Mouse (Mus musculus) CH12F3 (cell line): ENCODE results near the gene Olfr622.

Experiments
- in situ Hi-C: fragments of 300-500 bp; cut with MboI; formaldehyde crosslinking; loops from 2 replicates; pipeline ENCODE4 v1.14.3; 2020; ENCODE audit warnings: low sequenced_read_pairs

Gene Olfr622

DNA sequence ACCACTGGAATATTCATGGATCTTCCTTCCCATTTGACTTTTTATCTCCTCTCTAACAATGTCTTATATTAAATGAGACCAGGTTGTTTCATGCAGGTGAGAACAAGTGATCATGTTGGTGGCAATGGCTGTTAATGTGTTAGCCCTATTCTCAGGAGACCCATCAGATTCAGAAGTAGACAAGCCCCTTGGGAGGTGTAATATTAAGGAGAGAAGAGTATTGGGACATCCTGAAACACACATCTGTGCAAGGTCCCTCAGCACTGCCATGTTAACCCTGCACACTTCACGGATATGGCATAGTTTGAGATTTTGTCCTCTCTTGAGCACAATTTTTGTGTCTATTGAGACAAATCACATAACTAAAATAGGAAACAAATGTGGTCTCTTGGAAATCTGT lies at the start of gene Olfr622:
TSS of gene Olfr622 (minus strand) at position 101 of the 400 bp plus-strand sequence.
- in situ Hi-C loops, result no loop called here

DNA sequence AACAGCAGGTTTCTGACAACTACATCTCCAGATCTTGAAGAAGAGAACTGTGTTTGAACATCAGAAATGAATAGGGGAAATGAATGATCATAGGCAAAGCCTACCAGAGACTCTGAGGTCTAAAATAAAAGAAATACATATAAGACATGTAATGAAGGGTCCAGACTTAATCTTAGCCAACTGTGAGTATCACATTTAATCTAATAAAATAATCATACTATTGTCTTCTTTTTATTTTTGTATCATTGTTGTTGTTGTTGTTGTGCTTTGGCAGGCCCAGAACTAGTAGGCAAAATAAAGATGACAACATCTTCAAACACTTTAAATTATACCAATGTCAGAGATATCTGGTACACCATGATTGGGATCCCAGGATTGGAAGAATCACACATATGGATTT lies 39.9 kb upstream of the Olfr622 start, which contains the start of gene Olfr625-ps1:
TSS of gene Olfr625-ps1 (plus strand) at position 301 of the 400 bp plus-strand sequence.
- in situ Hi-C loops, result no loop called here

DNA sequence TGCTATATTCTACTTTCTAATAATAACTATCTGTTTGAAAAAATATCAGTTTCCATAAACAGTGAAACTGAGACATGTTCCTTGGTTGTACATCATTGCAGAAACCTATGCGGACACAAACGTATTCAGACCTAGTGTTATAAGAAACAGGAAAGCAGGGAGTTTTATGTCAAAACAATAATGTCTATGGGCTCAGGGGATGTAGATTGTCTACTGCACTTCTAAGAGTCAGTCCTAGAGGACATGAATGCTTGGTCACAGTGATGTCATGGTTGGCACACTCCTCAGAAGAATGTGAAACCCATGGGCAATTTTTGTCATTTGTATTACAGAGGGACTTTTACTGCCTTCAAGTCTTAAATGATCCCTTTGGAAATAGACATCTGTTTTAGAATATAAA lies 28.6 kb upstream of the Olfr622 start, which contains the start of gene Olfr624:
TSS of gene Olfr624 (minus strand) at position 101 of the 400 bp plus-strand sequence.
- in situ Hi-C loops, result no loop called here

DNA sequence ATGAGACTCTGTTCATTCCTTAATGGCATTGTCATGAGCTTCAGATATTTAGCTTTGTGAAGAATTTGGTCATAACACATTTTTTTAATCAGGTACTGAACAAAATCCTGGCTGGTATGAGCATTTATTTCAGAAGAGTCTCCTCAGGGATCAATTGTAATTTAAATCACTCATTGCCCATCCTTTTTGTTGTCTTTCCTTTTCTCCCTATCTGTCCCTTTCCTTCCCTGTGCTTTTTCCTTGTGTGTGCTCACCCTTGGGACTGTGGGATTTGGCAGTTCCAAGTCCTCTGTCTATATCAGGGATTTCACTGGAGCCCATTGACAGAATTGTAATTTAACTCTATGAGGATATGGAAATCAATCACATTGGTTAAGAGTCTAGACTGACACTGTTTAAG lies 21.1 kb upstream of the Olfr622 start, which contains the start of gene Olfr623:
TSS of gene Olfr623 (minus strand) at position 101 of the 400 bp plus-strand sequence.
- in situ Hi-C loops, result no loop called here

DNA sequence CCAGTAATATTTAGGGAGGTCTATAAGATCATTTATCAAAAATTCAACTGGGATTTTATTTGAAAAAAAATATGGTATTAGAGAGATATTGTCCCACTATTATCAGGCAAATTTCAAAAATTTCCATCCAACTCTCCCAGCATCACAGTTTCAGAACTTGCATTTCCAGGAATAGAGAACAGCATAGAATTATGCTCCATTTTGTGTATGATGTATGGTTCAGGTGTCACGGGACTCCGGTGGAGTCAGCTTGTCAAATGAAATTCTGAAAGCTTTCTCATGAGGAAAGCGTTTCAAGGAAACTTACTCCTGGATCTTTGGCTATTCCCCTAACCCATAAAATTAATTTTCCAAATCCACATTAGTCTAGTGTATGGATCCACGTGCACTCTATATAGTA lies 1.6 kb upstream of the Olfr622 start:
- in situ Hi-C loops, result no loop called here

DNA sequence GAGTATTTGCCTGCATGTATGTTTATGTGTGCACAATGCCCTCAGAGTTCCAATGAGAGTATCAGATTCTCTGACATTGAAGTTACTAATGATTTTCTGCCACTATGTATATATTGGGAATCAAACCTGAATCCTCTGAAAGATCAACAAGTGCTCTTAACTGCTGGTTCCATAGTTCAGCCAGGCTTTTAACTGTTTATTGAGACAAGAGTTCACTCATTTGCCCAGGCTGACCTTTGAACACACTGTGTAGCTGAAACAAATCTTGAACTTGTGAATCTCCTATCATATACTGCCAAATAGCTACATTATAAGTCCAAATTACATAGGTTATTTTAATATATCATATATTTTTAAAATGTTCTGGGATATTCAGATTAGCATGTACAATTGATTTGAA lies 5.7 kb downstream of the Olfr622 start:
- in situ Hi-C loops, result no loop called here

DNA sequence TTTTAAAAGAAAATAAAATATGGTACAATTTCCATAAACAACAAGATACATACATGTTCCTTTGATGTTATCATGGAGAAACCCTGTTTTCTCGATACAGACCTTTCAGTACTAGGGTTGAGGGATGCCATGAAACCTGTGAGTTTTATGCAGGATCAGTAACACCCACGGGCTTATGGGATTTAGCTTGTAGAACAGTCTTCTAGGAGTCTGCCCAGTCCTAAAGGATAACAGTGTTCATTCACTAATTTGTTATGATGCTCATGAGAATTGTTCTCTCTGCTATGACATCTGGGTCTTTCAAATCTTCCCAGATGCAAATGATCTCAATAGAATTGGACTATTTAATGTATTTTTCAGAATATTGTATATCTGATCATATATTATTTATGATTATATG lies 30.1 kb downstream of the Olfr622 start, which contains the start of gene Olfr620:
TSS of gene Olfr620 (minus strand) at position 101 of the 400 bp plus-strand sequence.
- in situ Hi-C loops, result no loop called here

DNA sequence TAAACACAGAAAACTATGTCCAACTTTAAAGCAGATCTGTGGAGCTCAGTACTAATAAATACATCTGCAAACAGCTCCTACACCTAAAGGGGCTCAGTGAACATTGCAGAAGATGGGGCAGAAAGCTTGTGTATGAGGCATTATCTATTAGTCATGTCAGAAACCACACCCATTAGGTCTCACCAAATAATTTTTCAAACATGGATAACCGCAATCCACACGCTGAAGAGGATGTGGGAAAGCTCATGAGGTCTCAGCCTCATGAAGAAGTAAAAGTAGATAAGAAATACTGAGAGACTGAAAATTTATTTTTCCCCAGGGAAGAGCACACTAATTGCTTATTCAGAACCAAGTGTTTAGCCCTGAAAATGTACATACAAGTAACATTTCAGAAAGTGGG lies 35.1 kb downstream of the Olfr622 start:
- in situ Hi-C loops, result no loop called here

DNA sequence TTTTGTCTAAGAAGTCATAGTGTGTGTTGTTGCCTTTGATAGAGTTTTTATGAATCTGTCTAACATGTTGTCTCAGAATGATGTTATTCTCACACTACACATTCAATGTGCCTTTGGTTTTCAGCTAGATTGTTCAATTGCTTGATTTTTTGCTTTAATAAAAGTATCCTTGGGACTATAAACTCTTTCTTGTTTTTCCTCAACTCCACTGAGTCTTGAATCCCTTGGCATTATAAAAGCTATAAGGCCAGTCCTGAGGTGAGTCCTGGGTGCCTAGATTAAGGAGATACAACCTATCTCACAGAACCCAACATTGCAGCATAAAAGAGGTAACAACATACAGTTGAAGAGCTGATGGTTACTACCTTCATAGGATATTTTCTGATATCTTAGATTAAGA lies 42.2 kb downstream of the Olfr622 start, which contains the start of gene Olfr619:
TSS of gene Olfr619 (plus strand) at position 301 of the 400 bp plus-strand sequence.
- in situ Hi-C loops, result no loop called here

DNA sequence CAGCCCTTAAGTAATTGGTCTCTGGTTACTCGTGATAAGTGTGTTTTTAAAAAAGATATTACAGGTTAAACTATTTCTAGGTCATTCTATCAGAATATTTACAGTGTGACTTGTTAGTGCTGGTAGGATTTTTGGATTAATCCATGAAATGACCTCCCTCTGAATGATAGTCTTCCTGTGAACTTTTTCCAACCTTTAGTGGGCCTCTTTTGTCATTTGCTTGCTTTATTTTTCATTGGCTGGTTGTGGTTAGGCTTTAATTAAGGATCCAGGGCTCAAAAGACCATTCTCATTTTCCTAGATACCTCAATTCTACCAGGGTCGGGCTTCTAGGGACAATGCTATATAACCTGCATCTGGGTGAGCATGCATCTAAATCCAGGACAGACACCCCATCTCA lies 52.7 kb downstream of the Olfr622 start, which contains the start of gene Olfr618:
TSS of gene Olfr618 (plus strand) at position 301 of the 400 bp plus-strand sequence.
- in situ Hi-C loops, result no loop called here
